Mouse (Mus musculus) lung, adult 2 months (tissue): ENCODE results near the gene Anapc11.

ENCODE experiments used
- CTCF ChIP-seq: fragments of 200-500 bp; IDR thresholded peaks from 2 replicates; pipeline ENCODE4 v1.5.1; 2011; ENCODE audit warnings: mild to moderate bottlenecking, low read length, control low read depth; ENCODE audit not compliant: insufficient read depth
- POLR2A ChIP-seq: fragments of 200-500 bp; IDR thresholded peaks from 2 replicates; pipeline ENCODE4 v1.6.1; 2011; ENCODE audit warnings: low read depth, mild to moderate bottlenecking, control low read depth, low read length, borderline replicate concordance; ENCODE audit errors: extremely low read depth

- no peak for TF ChIP-seq POLR2A
- TF ChIP-seq CTCF, result no peak
Observed at GRCm38 (mm10) chr11:120583937-120584336, 14.3 kb upstream of the Anapc11 start.
